Mouse (Mus musculus) CH12.LX (cell line): Measurements from ENCODE around the gene Rab5a.

Source experiments
- BHLHE40 ChIP-seq: IDR thresholded peaks from 2 replicates; pipeline ENCODE4 v1.6.1; 2011; ENCODE audit warnings: mild to moderate bottlenecking, low read depth, low read length, improper control_type of control experiment
- CHD2 ChIP-seq: IDR thresholded peaks from 2 replicates; pipeline ENCODE4 v1.6.1; 2011; ENCODE audit warnings: low read length, improper control_type of control experiment
- CTCF ChIP-seq, 2 experiments: IDR thresholded peaks in 1 of 2; conservative IDR thresholded peaks in 1 of 2; 2 replicates each; pipeline ENCODE4 v1.5.1; 2011 to 2012; ENCODE audit warnings: low read depth in 2 of 2, low read length in 2 of 2, improper control_type of control experiment in 1 of 2, inconsistent platforms in 1 of 2, mild to moderate bottlenecking in 1 of 2, moderate library complexity in 1 of 2
- E2F4 ChIP-seq: IDR thresholded peaks from 2 replicates; pipeline ENCODE4 v1.6.1; 2011; ENCODE audit warnings: low read depth, low read length, improper control_type of control experiment; ENCODE audit not compliant: insufficient replicate concordance
- MAFK ChIP-seq: IDR thresholded peaks from 2 replicates; pipeline ENCODE4 v1.6.1; 2011; ENCODE audit warnings: low read length, improper control_type of control experiment; ENCODE audit not compliant: insufficient replicate concordance
- MYC ChIP-seq: IDR thresholded peaks from 2 replicates; pipeline ENCODE4 v1.6.1; 2011; ENCODE audit warnings: low read depth, mild to moderate bottlenecking, improper control_type of control experiment, low read length
- NRF1 ChIP-seq: IDR thresholded peaks from 2 replicates; pipeline ENCODE4 v1.6.1; 2014; ENCODE audit warnings: low read depth, mild to moderate bottlenecking, inconsistent platforms, low read length, improper control_type of control experiment, moderate library complexity
- POLR2A ChIP-seq: IDR thresholded peaks from 2 replicates; pipeline ENCODE4 v1.6.1; 2011; ENCODE audit warnings: low read depth, mild to moderate bottlenecking, improper control_type of control experiment, low read length
- POLR2AphosphoS2 ChIP-seq: IDR thresholded peaks from 2 replicates; pipeline ENCODE4 v1.6.1; 2011; ENCODE audit warnings: low read depth, low read length, improper control_type of control experiment
- RCOR1 ChIP-seq: conservative IDR thresholded peaks from 2 replicates; pipeline ENCODE4 v1.6.1; 2012; ENCODE audit warnings: low read depth, mild to moderate bottlenecking, inconsistent platforms, low read length, improper control_type of control experiment
- SIN3A ChIP-seq: IDR thresholded peaks from 2 replicates; pipeline ENCODE4 v1.6.1; 2012; ENCODE audit warnings: low read length, improper control_type of control experiment, inconsistent platforms
- UBTF ChIP-seq: IDR thresholded peaks from 2 replicates; pipeline ENCODE4 v1.6.1; 2012; ENCODE audit warnings: low read depth, mild to moderate bottlenecking, inconsistent platforms, low read length, improper control_type of control experiment, moderate library complexity
- USF1 ChIP-seq: IDR thresholded peaks from 2 replicates; pipeline ENCODE4 v1.6.1; 2014; ENCODE audit warnings: low read depth, mild to moderate bottlenecking, inconsistent platforms, low read length, improper control_type of control experiment

- TF ChIP-seq BHLHE40 (0 out of 2 replicates have a peak, but pooled peaks have one; percentile 27), POLR2A (no peak), USF1 (no peak), RCOR1 (no peak), MYC (no peak), CTCF (conservative IDR thresholded peaks at IDR 0.05 in 1 of 2, IDR thresholded peaks at IDR 0.05 in 1 of 2; ENCODE audit: low read depth in 2 of 2, low read length in 2 of 2) (no peak), POLR2AphosphoS2 (no peak), UBTF (no peak), SIN3A (no peak; the same call in 1 of the 2 replicates), CHD2 (no peak), E2F4 (no peak), MAFK (no peak; the same call in 1 of the 2 replicates), NRF1 (no peak)
These were observed 9.4 kb downstream of the Rab5a start for GRCm38 (mm10) chr17:53488291-53489006.
